Mouse (Mus musculus) liver, embryonic 16.5 days (tissue): ENCODE measurements around the gene Pdcd6. TPM values are rescaled to one million over a fixed set of nuclear protein-coding genes. Genes with fewer than 3 reads are reported as not detected.

Experiments used
- ATAC-seq: fragments of 200-750 bp; cut with Nextera tagmentation; 2 replicates; pipeline ENCODE4 v1.8.0; 2017; ENCODE audit warnings: low read depth, mild to moderate bottlenecking, moderate number of reproducible peaks, moderate library complexity
- H3K27ac ChIP-seq: fragments of 300-500 bp; sonication (generic); 2 replicates; pipeline ENCODE4 v1.5.1; 2014; ENCODE audit warnings: mild to moderate bottlenecking, low read length
- H3K27me3 ChIP-seq: fragments of 300-500 bp; sonication (generic); 2 replicates; pipeline ENCODE4 v1.6.1; 2014; ENCODE audit warnings: low read depth, low read length, mixed read lengths; ENCODE audit not compliant: control insufficient read depth, insufficient read depth
- H3K36me3 ChIP-seq: fragments of 300-500 bp; sonication (generic); 2 replicates; pipeline ENCODE4 v1.6.1; 2014; ENCODE audit warnings: mild to moderate bottlenecking; ENCODE audit not compliant: control insufficient read depth, insufficient read depth
- H3K4me1 ChIP-seq: fragments of 300-500 bp; sonication (generic); 2 replicates; pipeline ENCODE4 v1.6.1; 2014; ENCODE audit warnings: low read depth, low read length, mixed read lengths; ENCODE audit not compliant: control insufficient read depth
- H3K4me2 ChIP-seq: fragments of 300-500 bp; sonication (generic); 2 replicates; pipeline ENCODE4 v1.6.1; 2014; ENCODE audit warnings: low read depth, low read length, mixed read lengths
- H3K4me3 ChIP-seq: fragments of 300-500 bp; sonication (generic); 2 replicates; pipeline ENCODE4 v1.5.1; 2014; ENCODE audit warnings: low read depth, mild to moderate bottlenecking, low read length
- H3K9ac ChIP-seq: fragments of 300-500 bp; sonication (generic); 2 replicates; pipeline ENCODE4 v1.6.1; 2014; ENCODE audit warnings: low read depth, low read length
- H3K9me3 ChIP-seq: fragments of 300-500 bp; sonication (generic); replicated peaks from 2 replicates; pipeline ENCODE4 v1.6.1; 2016; ENCODE audit warnings: low read length; ENCODE audit not compliant: control insufficient read depth
- WGBS: fragments of 180-500 bp; shearing (Covaris S2); extraction: QIAGEN DNeasy Blood & Tissue Kit; methylation state at CpG from one replicate; pipeline ENCODE4 v1.1.7; 2014; ENCODE audit not compliant: insufficient replicate concordance; 5-methylcytosine and 5-hydroxymethylcytosine counted together
- polyA plus RNA-seq: library from polyadenylated mRNA; unstranded; fragments of >200 nt; fragmentation: Nextera tagmentation; extraction: Ambion mirVana; gene quantifications from 2 replicates; pipeline ENCODE4 v1.2.1, GENCODE M21; 2015

Gene Pdcd6
- polyA plus RNA-seq, 1 experiment from 2014 or later: 58.9 TPM

GRCm38 (mm10) chr13:74329321-74329720 is 11.9 kb upstream of the Pdcd6 start:
- Histone ChIP-seq H3K36me3 (peaks cover 37% of the 10 kb centered on the region), H3K27ac (no peak overlapping the region), H3K4me2 (no peak overlapping the region), H3K9ac (no peak overlapping the region), H3K9me3 (no peaks in the 10 kb centered on the region), H3K4me3 (no peak overlapping the region), H3K4me1 (no peaks in the 10 kb centered on the region), H3K27me3 (no peaks in the 10 kb centered on the region)
- ATAC-seq: no peak

- H3K27me3 ChIP-seq: no peaks in the 10 kb centered on the region
- H3K4me3 ChIP-seq: peak overlapping the region; percentile 94
- H3K27ac ChIP-seq: peak overlapping the region; percentile 81
- no peaks in the 10 kb centered on the region for H3K9me3 ChIP-seq
- peaks cover 18% of the 10 kb centered on the region for H3K4me1 ChIP-seq
- peak overlapping the region; percentile 92 for H3K9ac ChIP-seq
- H3K4me2 ChIP-seq: peak overlapping the region; percentile 85
- 2% methylated on average over 15 of the region's 15 CpGs for whole genome bisulfite sequencing
- peak; percentile 19 for ATAC-seq
- peaks cover 7% of the 10 kb centered on the region for H3K36me3 ChIP-seq
Observed at GRCm38 (mm10) chr13:74316789-74317169, 601 bp downstream of the Pdcd6 start.

DNA sequence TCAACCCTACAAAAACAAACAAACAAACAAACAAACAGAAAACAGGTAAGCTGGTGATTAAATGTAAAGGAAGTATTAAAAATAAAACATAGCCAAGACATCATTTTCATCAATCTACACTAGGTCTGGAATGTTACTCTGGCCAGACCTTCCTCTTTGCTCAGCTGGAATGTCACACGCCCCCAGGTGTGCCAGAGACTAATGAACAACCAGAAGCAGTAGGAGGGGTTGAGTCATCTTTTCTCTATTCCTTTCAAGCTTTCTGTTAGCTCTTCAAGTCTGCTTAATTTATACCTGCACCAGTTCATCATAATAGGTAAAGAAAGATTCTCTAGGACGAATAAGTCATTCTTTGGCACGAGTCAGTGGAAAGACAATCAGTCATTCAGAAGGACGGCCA is 994 bp downstream of the Pdcd6 start:
- peak overlapping the region; percentile 94 for H3K4me3 ChIP-seq
- H3K4me2 ChIP-seq: peak overlapping the region; percentile 85
- peaks cover 18% of the 10 kb centered on the region for H3K4me1 ChIP-seq
- peaks cover 3% of the 10 kb centered on the region; the same call in 1 of the 2 replicates for H3K36me3 ChIP-seq
- ATAC-seq: no peak
- peak overlapping the region; percentile 81 for H3K27ac ChIP-seq
- H3K9ac ChIP-seq: peak overlapping the region; percentile 92
- 23% methylated on average over 4 of the region's 4 CpGs for WGBS
- no peaks in the 10 kb centered on the region for H3K9me3 ChIP-seq
- no peaks in the 10 kb centered on the region for H3K27me3 ChIP-seq

GRCm38 (mm10) chr13:74314616-74315015 is 2.8 kb downstream of the Pdcd6 start:
- H3K27me3 ChIP-seq: no peaks in the 10 kb centered on the region
- H3K4me2 ChIP-seq: no peak overlapping the region
- H3K4me3 ChIP-seq: no peak overlapping the region
- H3K36me3 ChIP-seq: 0 out of 2 replicates have a peak, but pooled peaks cover 3% of the 10 kb centered on the region
- no peak overlapping the region for H3K9ac ChIP-seq
- no peaks in the 10 kb centered on the region for H3K9me3 ChIP-seq
- H3K4me1 ChIP-seq: peaks cover 18% of the 10 kb centered on the region
- H3K27ac ChIP-seq: no peak overlapping the region
- WGBS: 83% methylated on average over 3 of the region's 3 CpGs
- ATAC-seq: no peak

- Histone ChIP-seq H3K4me2 (no peak overlapping the region), H3K36me3 (peaks cover 20% of the 10 kb centered on the region), H3K9me3 (no peaks in the 10 kb centered on the region), H3K27me3 (no peaks in the 10 kb centered on the region), H3K4me3 (no peak overlapping the region), H3K27ac (no peak overlapping the region), H3K4me1 (no peaks in the 10 kb centered on the region), H3K9ac (no peak overlapping the region)
- 77% methylated on average over 1 of the region's 1 CpGs for WGBS
- no peak for ATAC-seq
Observed at GRCm38 (mm10) chr13:74305780-74306179, 11.6 kb downstream of the Pdcd6 start.

GRCm38 (mm10) chr13:74305380-74305779 is 12.0 kb downstream of the Pdcd6 start:
- no peak overlapping the region for H3K4me2 ChIP-seq
- WGBS: 74% methylated on average over 6 of the region's 6 CpGs
- H3K9ac ChIP-seq: no peak overlapping the region
- H3K4me3 ChIP-seq: no peak overlapping the region
- peaks cover 18% of the 10 kb centered on the region for H3K36me3 ChIP-seq
- no peaks in the 10 kb centered on the region for H3K27me3 ChIP-seq
- H3K4me1 ChIP-seq: no peaks in the 10 kb centered on the region
- no peaks in the 10 kb centered on the region for H3K9me3 ChIP-seq
- no peak overlapping the region for H3K27ac ChIP-seq
- no peak for ATAC-seq

DNA sequence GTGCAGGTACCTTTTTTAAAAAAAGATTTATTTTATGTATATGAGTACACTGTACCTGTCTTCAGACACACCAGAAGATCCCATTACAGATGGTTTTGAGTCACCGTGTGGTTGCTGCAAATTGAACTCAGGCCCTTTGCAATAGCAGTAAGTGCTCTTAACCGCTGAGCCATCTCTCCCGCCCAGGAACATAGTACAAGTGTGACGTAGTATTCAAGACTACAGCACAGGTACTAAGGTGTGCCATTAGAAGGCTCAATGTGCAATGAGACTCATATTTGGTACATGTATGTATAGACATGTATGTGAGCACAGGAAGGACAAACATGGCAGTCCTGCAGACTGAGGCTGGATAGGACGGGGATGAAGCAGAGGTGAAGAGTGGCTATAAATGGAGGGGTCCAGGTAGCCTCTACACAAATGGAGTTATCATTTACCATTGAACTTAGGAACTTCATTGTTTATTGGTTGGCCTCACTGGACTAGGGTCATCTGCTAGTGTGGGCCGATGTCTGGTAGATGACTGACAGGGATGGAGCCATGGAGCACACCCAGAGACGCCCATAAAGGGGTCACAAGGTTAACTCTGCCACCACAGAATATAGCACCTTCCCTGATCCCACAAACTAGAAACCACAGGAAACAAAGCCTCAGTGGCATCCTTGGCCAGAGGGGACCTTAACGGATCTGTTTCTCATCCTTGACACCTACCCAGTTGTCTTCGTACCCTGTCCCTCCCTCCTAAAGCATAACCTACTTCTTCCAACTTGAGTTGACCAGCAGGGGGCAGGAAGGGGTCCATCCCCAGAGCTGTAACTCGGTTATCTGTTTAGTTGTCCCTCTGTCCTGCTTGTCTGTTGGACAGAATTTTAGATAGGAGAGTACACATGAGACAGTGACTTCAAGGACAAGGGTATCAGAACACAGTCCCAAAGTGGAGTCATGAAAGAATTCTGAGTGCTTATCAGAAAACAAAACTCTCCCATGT is 15.0 kb downstream of the Pdcd6 start:
- WGBS: 74% methylated on average over 10 of the region's 10 CpGs
- no peak for ATAC-seq
- H3K27ac ChIP-seq: no peak overlapping the region
- H3K4me3 ChIP-seq: no peak overlapping the region
- no peaks in the 10 kb centered on the region for H3K4me1 ChIP-seq
- H3K36me3 ChIP-seq: peaks cover 15% of the 10 kb centered on the region
- H3K9me3 ChIP-seq: no peaks in the 10 kb centered on the region
- no peak overlapping the region for H3K4me2 ChIP-seq
- no peak overlapping the region for H3K9ac ChIP-seq
- H3K27me3 ChIP-seq: no peaks in the 10 kb centered on the region

DNA sequence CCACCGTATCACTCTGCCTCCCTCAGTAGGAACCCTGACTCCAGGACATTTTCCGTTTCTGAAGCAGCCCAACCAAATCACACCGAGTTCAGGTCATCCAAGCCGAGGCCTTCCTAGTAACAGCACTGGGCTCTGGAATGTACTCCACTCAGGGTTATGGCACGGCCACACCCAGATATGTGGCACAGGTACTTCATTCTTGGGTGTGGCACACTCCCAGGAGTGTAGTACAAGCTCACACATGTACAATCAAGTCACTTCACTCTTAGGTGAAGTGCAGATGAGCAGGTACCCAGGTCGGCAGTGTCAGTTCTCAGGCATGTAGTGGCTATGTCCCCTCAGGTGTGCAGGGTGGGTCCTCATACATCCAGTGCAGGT is 15.8 kb downstream of the Pdcd6 start:
- H3K27ac ChIP-seq: no peak overlapping the region
- ATAC-seq: no peak
- H3K27me3 ChIP-seq: no peaks in the 10 kb centered on the region
- 58% methylated on average over 6 of the region's 6 CpGs for WGBS
- H3K36me3 ChIP-seq: peaks cover 15% of the 10 kb centered on the region
- no peaks in the 10 kb centered on the region for H3K4me1 ChIP-seq
- H3K9me3 ChIP-seq: no peaks in the 10 kb centered on the region
- H3K9ac ChIP-seq: no peak overlapping the region
- no peak overlapping the region for H3K4me3 ChIP-seq
- H3K4me2 ChIP-seq: no peak overlapping the region

DNA sequence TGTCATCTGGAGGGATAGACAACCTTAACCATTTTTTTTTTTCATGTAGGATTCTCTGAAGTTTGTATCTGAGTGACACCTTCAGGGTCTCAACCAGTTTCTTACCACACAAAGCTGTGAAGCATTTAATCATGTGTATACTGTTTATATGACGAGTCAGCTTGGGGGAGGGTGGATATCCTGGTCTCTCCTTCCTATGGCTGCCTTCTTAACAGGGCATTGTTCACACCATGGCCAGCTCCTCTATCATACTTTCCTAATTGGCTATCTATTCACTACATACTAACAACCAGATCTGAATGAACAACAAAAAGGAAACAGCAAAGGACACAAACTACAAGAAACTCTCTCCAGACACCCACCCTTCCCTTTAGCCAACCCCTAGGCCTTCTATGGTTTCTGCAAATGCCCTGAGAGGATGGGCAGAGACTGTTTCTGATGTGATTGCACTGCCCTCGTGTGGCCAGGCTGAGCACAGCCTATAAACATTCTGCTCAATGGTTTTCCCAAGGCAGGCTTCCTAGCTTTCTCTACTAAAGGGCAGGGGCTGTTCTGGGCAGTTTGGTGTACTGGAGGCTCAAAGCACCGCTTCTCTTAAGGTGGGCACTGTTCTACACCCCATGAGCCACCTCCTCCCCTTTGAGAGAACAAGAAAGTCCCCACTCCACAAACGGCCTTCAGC is 16.3 kb downstream of the Pdcd6 start:
- ATAC-seq: no peak
- Histone ChIP-seq H3K4me2 (no peak overlapping the region), H3K27ac (no peak overlapping the region)

More for the DNA sequence above, 16.3 kb downstream of the Pdcd6 start:
- no peak overlapping the region for H3K9ac ChIP-seq
- no peaks in the 10 kb centered on the region for H3K9me3 ChIP-seq
- no peaks in the 10 kb centered on the region for H3K27me3 ChIP-seq
- no peak overlapping the region for H3K4me3 ChIP-seq
- WGBS: 29% methylated on average over 4 of the region's 4 CpGs
- no peaks in the 10 kb centered on the region for H3K4me1 ChIP-seq
- peaks cover 15% of the 10 kb centered on the region for H3K36me3 ChIP-seq
